Mouse (Mus musculus): ENCODE measurements at regions not wholly inside any gene's neighbourhood (a gene's known extent, or its start where the extent isn't known, plus 50 kb on each side); places are given as distances from the start of the nearest gene placed in this dataset.

- H3K36me3 ChIP-seq (ENCODE audit: control insufficient read depth, insufficient read depth, low read length): no peaks in the 10 kb centered on the region
- H3K27ac ChIP-seq (ENCODE audit: low read depth): no peak overlapping the region
- DNase-seq (ENCODE audit: low spot score) (no peak), ATAC-seq (replicated peaks; ENCODE audit: low FRiP score, low TSS enrichment, low read depth) (no peak)
- no peak overlapping the region for H3K4me3 ChIP-seq (ENCODE audit: low read depth, low read length)
- H3K27me3 ChIP-seq (replicated peaks; ENCODE audit: control insufficient read depth, insufficient read depth, low read length): no peaks in the 10 kb centered on the region
- no peaks in the 10 kb centered on the region for H3K4me1 ChIP-seq (replicated peaks; ENCODE audit: control insufficient read depth, insufficient read depth, low read length)
- WGBS: 82% methylated on average over 5 of the region's 5 CpGs
- no peak overlapping the region for H3K4me2 ChIP-seq (ENCODE audit: low read length)
- no peaks in the 10 kb centered on the region for H3K9me3 ChIP-seq (ENCODE audit: control insufficient read depth, low read length)
- H3K9ac ChIP-seq (ENCODE audit: low read length): no peak overlapping the region
Measured at GRCm38 (mm10) chr12:5547698-5548097, 172.2 kb upstream of the Klhl29 start.

- ATAC-seq (replicated peaks; ENCODE audit: low FRiP score, low TSS enrichment, low read depth): no peak
- H3K27me3 ChIP-seq (replicated peaks; ENCODE audit: control insufficient read depth, insufficient read depth, low read length): no peaks in the 10 kb centered on the region
- H3K9me3 ChIP-seq (ENCODE audit: control insufficient read depth, low read length): no peaks in the 10 kb centered on the region
- no peaks in the 10 kb centered on the region for H3K36me3 ChIP-seq (ENCODE audit: control insufficient read depth, insufficient read depth, low read length)
- H3K4me3 ChIP-seq (ENCODE audit: low read depth, low read length): no peak overlapping the region
- no peak overlapping the region for H3K4me2 ChIP-seq (ENCODE audit: low read length)
- no peak overlapping the region for H3K9ac ChIP-seq (ENCODE audit: low read length)
- H3K4me1 ChIP-seq (replicated peaks; ENCODE audit: control insufficient read depth, insufficient read depth, low read length): no peaks in the 10 kb centered on the region
- no peak for DNase-seq (ENCODE audit: low spot score)
- H3K27ac ChIP-seq (ENCODE audit: low read depth): no peak overlapping the region
Measured at GRCm38 (mm10) chr12:5542701-5543100, 167.2 kb upstream of the Klhl29 start.

DNA sequence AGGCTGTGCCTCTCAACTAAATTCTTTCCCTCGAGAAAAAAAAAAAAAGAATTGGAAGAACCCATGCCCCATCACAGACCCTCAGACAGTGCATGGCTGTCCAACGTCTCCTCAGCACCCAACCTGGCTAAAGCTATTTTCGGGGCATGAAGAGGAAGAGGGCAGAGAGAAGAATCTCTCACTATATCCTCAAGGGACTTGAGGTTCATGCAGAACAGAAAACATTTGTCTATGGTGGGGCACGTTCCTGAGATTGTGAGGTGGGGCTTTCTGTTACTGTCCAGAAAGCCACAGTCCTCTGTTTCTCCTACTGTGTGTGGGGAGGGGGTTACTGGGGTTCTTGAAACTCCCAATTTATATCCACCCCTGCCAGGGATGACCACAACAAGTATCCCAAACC, 120.8 kb upstream of the Klhl29 start:
- Histone ChIP-seq H3K27me3 (replicated peaks; ENCODE audit: control insufficient read depth, insufficient read depth, low read length) (no peaks in the 10 kb centered on the region), H3K9ac (ENCODE audit: low read length) (no peak overlapping the region), H3K4me1 (replicated peaks; ENCODE audit: control insufficient read depth, insufficient read depth, low read length) (peaks cover 12% of the 10 kb centered on the region), H3K9me3 (ENCODE audit: control insufficient read depth, low read length) (no peaks in the 10 kb centered on the region), H3K36me3 (ENCODE audit: control insufficient read depth, insufficient read depth, low read length) (no peaks in the 10 kb centered on the region), H3K4me2 (ENCODE audit: low read length) (no peak overlapping the region), H3K27ac (ENCODE audit: low read depth) (no peak overlapping the region), H3K4me3 (ENCODE audit: low read depth, low read length) (no peak overlapping the region)
- DNase-seq (ENCODE audit: low spot score) (no peak), ATAC-seq (replicated peaks; ENCODE audit: low FRiP score, low TSS enrichment, low read depth) (no peak)
- WGBS: 69% methylated on average over 4 of the region's 4 CpGs

DNA sequence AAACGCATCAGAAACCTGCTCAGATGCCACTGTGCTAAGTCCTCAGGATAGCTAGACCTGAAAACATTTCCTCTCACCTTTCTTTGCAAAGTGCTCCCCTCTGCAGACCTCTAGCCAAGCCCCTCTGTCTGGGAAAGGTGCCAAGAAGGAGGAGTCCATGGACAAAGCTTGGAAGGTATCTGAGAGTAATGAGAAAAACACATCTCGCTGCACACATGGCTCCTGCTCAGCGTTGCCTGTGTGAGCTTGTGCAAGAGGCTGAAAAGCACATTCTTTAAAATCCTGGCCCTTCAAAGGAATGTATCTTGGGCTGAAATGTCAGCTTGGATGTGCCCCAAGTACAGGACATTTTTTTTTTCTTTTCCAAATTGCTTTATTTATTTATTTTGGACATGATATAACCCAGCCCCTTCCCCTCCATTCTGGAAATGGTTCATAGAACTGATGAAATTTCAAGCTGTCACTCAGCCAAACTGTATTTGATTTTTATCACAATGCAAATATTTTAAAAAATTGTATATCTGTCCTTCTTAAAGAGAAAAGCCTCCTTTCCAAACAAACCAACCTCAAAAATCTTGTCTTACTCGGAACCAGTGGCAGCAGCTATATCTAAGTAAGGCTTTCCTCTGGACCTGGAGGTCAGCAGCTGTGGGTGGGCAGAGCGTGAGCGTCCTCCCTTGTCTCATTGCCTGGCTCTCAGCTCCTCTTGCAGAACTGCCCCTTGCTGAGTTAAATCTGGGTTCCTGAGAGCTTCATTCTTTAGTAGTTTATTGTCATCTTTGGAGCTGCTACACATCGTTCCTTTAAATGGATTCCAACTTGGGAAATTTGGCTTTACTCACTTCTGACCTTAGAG, 119.4 kb upstream of the Klhl29 start:
- Histone ChIP-seq H3K9ac (ENCODE audit: low read length) (no peak overlapping the region), H3K9me3 (ENCODE audit: control insufficient read depth, low read length) (no peaks in the 10 kb centered on the region), H3K27me3 (replicated peaks; ENCODE audit: control insufficient read depth, insufficient read depth, low read length) (no peaks in the 10 kb centered on the region), H3K4me3 (ENCODE audit: low read depth, low read length) (no peak overlapping the region), H3K4me2 (ENCODE audit: low read length) (no peak overlapping the region), H3K36me3 (ENCODE audit: control insufficient read depth, insufficient read depth, low read length) (no peaks in the 10 kb centered on the region), H3K27ac (ENCODE audit: low read depth) (no peak overlapping the region), H3K4me1 (replicated peaks; ENCODE audit: control insufficient read depth, insufficient read depth, low read length) (peaks cover 12% of the 10 kb centered on the region)
- 0 out of 2 replicates have a peak, but pooled peaks have one; percentile 53 for ATAC-seq (replicated peaks; ENCODE audit: low FRiP score, low TSS enrichment, low read depth)
- peak; percentile 52 for DNase-seq (ENCODE audit: low spot score)
- WGBS: 41% methylated on average over 7 of the region's 7 CpGs

- Histone ChIP-seq H3K9ac (ENCODE audit: low read length) (no peak overlapping the region), H3K4me3 (ENCODE audit: low read depth, low read length) (no peak overlapping the region), H3K4me1 (replicated peaks; ENCODE audit: control insufficient read depth, insufficient read depth, low read length) (no peaks in the 10 kb centered on the region), H3K36me3 (ENCODE audit: control insufficient read depth, insufficient read depth, low read length) (no peaks in the 10 kb centered on the region), H3K27me3 (replicated peaks; ENCODE audit: control insufficient read depth, insufficient read depth, low read length) (no peaks in the 10 kb centered on the region), H3K9me3 (ENCODE audit: control insufficient read depth, low read length) (no peaks in the 10 kb centered on the region), H3K4me2 (ENCODE audit: low read length) (no peak overlapping the region), H3K27ac (ENCODE audit: low read depth) (no peak overlapping the region)
- WGBS: 81% methylated on average over 9 of the region's 9 CpGs
- DNase-seq (ENCODE audit: low spot score): no peak
- ATAC-seq (replicated peaks; ENCODE audit: low FRiP score, low TSS enrichment, low read depth): no peak
Measured at GRCm38 (mm10) chr12:5464250-5464899, 88.9 kb upstream of the Klhl29 start.

DNA sequence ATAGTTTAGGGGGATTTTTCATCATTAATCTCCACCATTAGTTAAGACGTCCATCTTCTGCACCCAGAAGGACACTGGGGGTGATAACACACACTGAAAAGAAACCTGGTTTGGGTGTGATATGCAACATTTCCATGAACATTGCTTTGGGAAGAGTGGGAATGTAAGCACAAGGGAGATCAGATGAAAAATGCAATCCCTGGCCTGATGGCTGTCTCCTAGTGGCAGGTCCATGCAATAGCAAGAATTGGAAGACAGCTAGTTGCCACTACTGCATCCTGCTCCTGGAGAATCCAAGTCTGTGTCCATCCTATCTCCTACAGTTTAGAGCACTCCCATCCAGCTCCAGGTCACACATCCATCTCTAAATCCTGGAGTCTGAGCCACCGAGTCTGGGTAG, 77.7 kb upstream of the Klhl29 start:
- WGBS: 83% methylated on average over 2 of the region's 2 CpGs

GRCm38 (mm10) chr12:5443730-5444129, 68.2 kb upstream of the Klhl29 start:
- Histone ChIP-seq H3K36me3 (ENCODE audit: control insufficient read depth, insufficient read depth, low read length) (no peaks in the 10 kb centered on the region), H3K27ac (ENCODE audit: low read depth) (no peak overlapping the region), H3K9ac (ENCODE audit: low read length) (no peak overlapping the region), H3K4me2 (ENCODE audit: low read length) (no peak overlapping the region), H3K4me3 (ENCODE audit: low read depth, low read length) (no peak overlapping the region), H3K9me3 (ENCODE audit: control insufficient read depth, low read length) (no peaks in the 10 kb centered on the region), H3K4me1 (replicated peaks; ENCODE audit: control insufficient read depth, insufficient read depth, low read length) (no peaks in the 10 kb centered on the region), H3K27me3 (replicated peaks; ENCODE audit: control insufficient read depth, insufficient read depth, low read length) (no peaks in the 10 kb centered on the region)
- ATAC-seq (replicated peaks; ENCODE audit: low FRiP score, low TSS enrichment, low read depth): no peak
- WGBS: 27% methylated on average over 2 of the region's 2 CpGs
- DNase-seq (ENCODE audit: low spot score): no peak

More for the DNA sequence above, 77.7 kb upstream of the Klhl29 start:
- DNase-seq (ENCODE audit: low spot score) (no peak), ATAC-seq (replicated peaks; ENCODE audit: low FRiP score, low TSS enrichment, low read depth) (no peak)
- Histone ChIP-seq H3K4me3 (ENCODE audit: low read depth, low read length) (no peak overlapping the region), H3K36me3 (ENCODE audit: control insufficient read depth, insufficient read depth, low read length) (no peaks in the 10 kb centered on the region), H3K9me3 (ENCODE audit: control insufficient read depth, low read length) (no peaks in the 10 kb centered on the region), H3K4me2 (ENCODE audit: low read length) (no peak overlapping the region), H3K4me1 (replicated peaks; ENCODE audit: control insufficient read depth, insufficient read depth, low read length) (no peaks in the 10 kb centered on the region), H3K27ac (ENCODE audit: low read depth) (no peak overlapping the region), H3K27me3 (replicated peaks; ENCODE audit: control insufficient read depth, insufficient read depth, low read length) (no peaks in the 10 kb centered on the region), H3K9ac (ENCODE audit: low read length) (no peak overlapping the region)

DNA sequence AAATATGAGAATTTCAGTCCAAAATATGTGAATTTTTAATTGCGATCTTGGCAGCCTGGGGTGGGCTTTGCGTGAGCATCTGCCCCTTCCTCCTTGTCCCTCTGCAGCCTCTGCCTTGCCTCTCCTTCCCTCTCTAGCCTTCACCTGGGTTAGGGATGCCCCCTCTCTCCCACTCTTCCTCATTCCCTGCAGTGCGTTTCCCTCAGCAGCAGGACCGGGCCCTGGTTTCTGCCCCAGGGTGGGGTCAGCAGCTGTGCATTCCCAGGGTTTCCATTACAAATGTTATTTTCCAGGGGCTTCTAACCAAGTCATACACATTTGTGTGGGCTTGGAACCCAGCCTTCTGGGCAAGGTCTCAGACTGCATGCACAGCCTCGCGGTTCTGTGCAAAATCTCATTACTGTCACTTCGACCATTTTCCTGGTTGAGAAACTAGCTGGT, 67.6 kb upstream of the Klhl29 start:
- DNase-seq (ENCODE audit: low spot score): no peak
- no peak for ATAC-seq (replicated peaks; ENCODE audit: low FRiP score, low TSS enrichment, low read depth)
- no peak overlapping the region for H3K4me2 ChIP-seq (ENCODE audit: low read length)
- no peak overlapping the region for H3K9ac ChIP-seq (ENCODE audit: low read length)
- 51% methylated on average over 7 of the region's 7 CpGs for WGBS
- no peaks in the 10 kb centered on the region for H3K36me3 ChIP-seq (ENCODE audit: control insufficient read depth, insufficient read depth, low read length)
- no peak overlapping the region for H3K27ac ChIP-seq (ENCODE audit: low read depth)
- no peak overlapping the region for H3K4me3 ChIP-seq (ENCODE audit: low read depth, low read length)
- H3K27me3 ChIP-seq (replicated peaks; ENCODE audit: control insufficient read depth, insufficient read depth, low read length): no peaks in the 10 kb centered on the region
- no peaks in the 10 kb centered on the region for H3K9me3 ChIP-seq (ENCODE audit: control insufficient read depth, low read length)
- no peaks in the 10 kb centered on the region for H3K4me1 ChIP-seq (replicated peaks; ENCODE audit: control insufficient read depth, insufficient read depth, low read length)

GRCm38 (mm10) chr12:5442679-5443078, 67.2 kb upstream of the Klhl29 start:
- DNase-seq (ENCODE audit: low spot score): no peak

More at GRCm38 (mm10) chr12:5442679-5443078, 67.2 kb upstream of the Klhl29 start:
- Histone ChIP-seq H3K9me3 (ENCODE audit: control insufficient read depth, low read length) (no peaks in the 10 kb centered on the region), H3K27ac (ENCODE audit: low read depth) (no peak overlapping the region), H3K36me3 (ENCODE audit: control insufficient read depth, insufficient read depth, low read length) (no peaks in the 10 kb centered on the region), H3K4me3 (ENCODE audit: low read depth, low read length) (no peak overlapping the region), H3K9ac (ENCODE audit: low read length) (no peak overlapping the region), H3K4me1 (replicated peaks; ENCODE audit: control insufficient read depth, insufficient read depth, low read length) (no peaks in the 10 kb centered on the region), H3K4me2 (ENCODE audit: low read length) (no peak overlapping the region), H3K27me3 (replicated peaks; ENCODE audit: control insufficient read depth, insufficient read depth, low read length) (no peaks in the 10 kb centered on the region)
- ATAC-seq (replicated peaks; ENCODE audit: low FRiP score, low TSS enrichment, low read depth): no peak
- WGBS: 83% methylated on average over 5 of the region's 5 CpGs
